ENCODE assay signal across 16 mouse cellular contexts in genomic region chr8:84518180-84518579, GRCm38 (mm10).
DNase-seq lines count a peak whose midpoint lies in the region; ATAC-seq and TF ChIP-seq lines count a peak whose summit lies in the region.
"Had no signal": no experiment of that assay in that cellular context is flagged by ENCODE, and none has a peak within 500 bp of the region (broad histone marks: within the 10 kb centered on the region; RNA-seq: fewer than 3 reads in every experiment).

No protein-coding gene starts in this region.

- H3K9me3 ChIP-seq in hindbrain, embryonic 14.5 days (ENCODE audit: control insufficient read depth, low read length): no peaks in the 10 kb centered on the region
- H3K9me3 ChIP-seq: embryonic facial prominence, embryonic 12.5 days; neural tube, embryonic 12.5 days had no signal

- no peak for ATAC-seq in hindbrain, embryonic 14.5 days (ENCODE audit: low FRiP score)

- H3K27me3 ChIP-seq in kidney, adult 2 months (replicated peaks; ENCODE audit: control insufficient read depth, insufficient read depth, low read length): no peaks in the 10 kb centered on the region
- H3K27me3 ChIP-seq in hindbrain, embryonic 14.5 days (ENCODE audit: control insufficient read depth, insufficient read depth, low read length): no peaks in the 10 kb centered on the region
- H3K27me3 ChIP-seq: embryonic facial prominence, embryonic 12.5 days; neural tube, embryonic 12.5 days had no signal

- no peak for DNase-seq in kidney, adult 2 months
- DNase-seq in kidney, postnatal 4 days: no peak
- DNase-seq in 3T3-L1 (ENCODE audit: low read depth, low spot score) (peak; percentile 47), 416B (ENCODE audit: low read depth) (peak; percentile 17)
- DNase-seq in brain, adult 2 months (ENCODE audit: low read depth, low spot score): peak; percentile 44
- DNase-seq in hindbrain, embryonic 14.5 days (ENCODE audit: low spot score): no peak
- DNase-seq in Muller cell, postnatal 12 days (ENCODE audit: inconsistent ontology term): no peak
- DNase-seq: adrenal gland, postnatal 36 days; gastrocnemius, postnatal 10 days; kidney, adult 11 months; kidney, postnatal 14 days; lung, adult 2 months had no signal

- TF ChIP-seq CTCF in kidney, adult 2 months (conservative IDR thresholded peaks at IDR 0.05; ENCODE audit: insufficient read depth, insufficient read length, low read depth, low read length): 0 out of 2 replicates have a peak, but pooled peaks have one; percentile 1

- 73% methylated on average over 2 of the region's 2 CpGs for WGBS in kidney, adult 2 months
- WGBS in hindbrain, embryonic 14.5 days: 81% methylated on average over 2 of the region's 2 CpGs

- no peak overlapping the region for H3K4me2 ChIP-seq in hindbrain, embryonic 14.5 days (replicated peaks)
- H3K4me2 ChIP-seq: embryonic facial prominence, embryonic 12.5 days; midbrain, embryonic 11.5 days; neural tube, embryonic 12.5 days had no signal

- H3K9ac ChIP-seq in hindbrain, embryonic 14.5 days: no peak overlapping the region
- H3K9ac ChIP-seq: embryonic facial prominence, embryonic 12.5 days; neural tube, embryonic 12.5 days had no signal

- H3K4me1 ChIP-seq in kidney, adult 2 months (ENCODE audit: control insufficient read depth, insufficient read depth, low read length): no peaks in the 10 kb centered on the region
- H3K4me1 ChIP-seq in hindbrain, embryonic 14.5 days (replicated peaks; ENCODE audit: control insufficient read depth, insufficient read depth, low read length): no peaks in the 10 kb centered on the region
- H3K4me1 ChIP-seq: embryonic facial prominence, embryonic 12.5 days; neural tube, embryonic 12.5 days had no signal

- no peak overlapping the region for H3K4me3 ChIP-seq in kidney, adult 2 months (ENCODE audit: insufficient read depth, low read depth, low read length)
- H3K4me3 ChIP-seq in hindbrain, embryonic 14.5 days (replicated peaks; ENCODE audit: low read length): no peak overlapping the region
- H3K4me3 ChIP-seq: embryonic facial prominence, embryonic 12.5 days; neural tube, embryonic 12.5 days had no signal

- TF ChIP-seq POLR2A in kidney, adult 2 months (IDR thresholded peaks at IDR 0.05; ENCODE audit: low read depth, low read length): no peak

- H3K27ac ChIP-seq in kidney, adult 2 months (ENCODE audit: insufficient read depth, low read depth, low read length): no peak overlapping the region
- H3K27ac ChIP-seq in hindbrain, embryonic 14.5 days: no peak overlapping the region
- H3K27ac ChIP-seq: embryonic facial prominence, embryonic 12.5 days; macrophage; neural tube, embryonic 12.5 days had no signal

- no peaks in the 10 kb centered on the region for H3K36me3 ChIP-seq in kidney, adult 2 months (ENCODE audit: control insufficient read depth, insufficient read depth, low read length)
- H3K36me3 ChIP-seq in hindbrain, embryonic 14.5 days (replicated peaks; ENCODE audit: control insufficient read depth, insufficient read depth): peaks cover 29% of the 10 kb centered on the region
- H3K36me3 ChIP-seq: embryonic facial prominence, embryonic 12.5 days had no signal

Comparison
In these comparisons a context has a peak if more than half of its experiments do, and no peak if none do; other contexts are left out.
1. DNase-seq: peak in 3T3-L1 (single experiment), 416B (single experiment) and brain, adult 2 months (single experiment); none in kidney, adult 2 months (single experiment), kidney, postnatal 4 days (0 of 2), hindbrain, embryonic 14.5 days (single experiment) and Muller cell, postnatal 12 days (single experiment).